Comparison of ENCODE assay signal across 12 mouse cellular contexts in the genomic region with DNA sequence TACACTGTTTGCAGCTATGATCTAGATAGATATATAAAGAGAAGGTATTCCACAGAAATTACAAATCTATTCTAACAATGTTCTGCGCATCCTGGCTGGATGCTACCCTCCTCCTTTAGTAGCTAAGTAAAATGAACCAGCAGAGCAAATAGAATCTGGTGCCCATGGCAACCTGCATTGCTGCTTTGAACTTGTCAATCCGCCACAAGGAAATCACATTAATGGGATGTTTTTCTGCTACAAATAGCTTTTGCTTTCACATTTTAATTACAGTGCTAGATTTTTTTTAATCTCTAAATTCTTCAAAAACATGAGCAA. TPM values are rescaled to one million over a fixed set of nuclear protein-coding genes. Genes with fewer than 3 reads are reported as not detected.
DNase-seq lines count a peak whose midpoint lies in the region; ATAC-seq and TF ChIP-seq lines count a peak whose summit lies in the region.
"Had no signal": no experiment of that assay in that cellular context is flagged by ENCODE, and none has a peak within 500 bp of the region (broad histone marks: within the 10 kb centered on the region; RNA-seq: fewer than 3 reads in every experiment).

No protein-coding gene starts in this region.

- H3K4me1 ChIP-seq in hindbrain, embryonic 14.5 days (replicated peaks; ENCODE audit: control insufficient read depth, insufficient read depth, low read length): peaks cover 16% of the 10 kb centered on the region; the same call in 1 of the 2 replicates
- 0 out of 2 replicates have a peak, but pooled peaks cover 8% of the 10 kb centered on the region for H3K4me1 ChIP-seq in midbrain, embryonic 12.5 days

- TF ChIP-seq CTCF in brain, embryonic 14.5 days (IDR thresholded peaks at IDR 0.05; ENCODE audit: borderline replicate concordance, extremely low read depth, insufficient read depth, insufficient read length): no peak

- no peaks in the 10 kb centered on the region for H3K27me3 ChIP-seq in hindbrain, embryonic 14.5 days (ENCODE audit: control insufficient read depth, insufficient read depth, low read length)
- H3K27me3 ChIP-seq in midbrain, embryonic 12.5 days: no peaks in the 10 kb centered on the region

- TF ChIP-seq POLR2A in brain, embryonic 14.5 days (IDR thresholded peaks at IDR 0.05; ENCODE audit: borderline replicate concordance, extremely low read depth, insufficient read depth, insufficient read length, poor library complexity, severe bottlenecking): no peak

- no peaks in the 10 kb centered on the region for H3K36me3 ChIP-seq in hindbrain, embryonic 14.5 days (replicated peaks; ENCODE audit: control insufficient read depth, insufficient read depth)
- H3K36me3 ChIP-seq in midbrain, embryonic 12.5 days: no peaks in the 10 kb centered on the region

- no peak overlapping the region for H3K4me3 ChIP-seq in hindbrain, embryonic 14.5 days (replicated peaks; ENCODE audit: low read length)
- H3K4me3 ChIP-seq in midbrain, embryonic 12.5 days: no peak overlapping the region

- ATAC-seq in hindbrain, embryonic 14.5 days (ENCODE audit: low FRiP score): no peak
- ATAC-seq in midbrain, embryonic 12.5 days (ENCODE audit: low FRiP score, low read depth): peak; percentile 17; the same call in 1 of the 2 replicates
- no peak for ATAC-seq in erythroblast, adult 5-6 weeks (replicated peaks; ENCODE audit: low FRiP score, poor library complexity, severe bottlenecking)
- ATAC-seq: intestine, postnatal 0 days had no signal

- H3K27ac ChIP-seq in hindbrain, embryonic 14.5 days: peak overlapping the region; percentile 64
- 0 out of 2 replicates have a peak overlapping the region, but pooled peaks have one; percentile 40 for H3K27ac ChIP-seq in midbrain, embryonic 12.5 days (replicated peaks)

- H3K9me3 ChIP-seq in hindbrain, embryonic 14.5 days (ENCODE audit: control insufficient read depth, low read length): no peaks in the 10 kb centered on the region
- no peaks in the 10 kb centered on the region for H3K9me3 ChIP-seq in midbrain, embryonic 12.5 days

- no peak overlapping the region for H3K9ac ChIP-seq in hindbrain, embryonic 14.5 days
- no peak overlapping the region for H3K9ac ChIP-seq in midbrain, embryonic 12.5 days (replicated peaks)

- 21% methylated on average over 2 of the region's 2 CpGs for WGBS in hindbrain, embryonic 14.5 days
- 40% methylated on average over 2 of the region's 2 CpGs for WGBS in midbrain, embryonic 12.5 days

- DNase-seq in embryo, embryonic 10 days (ENCODE audit: low spot score): peak; percentile 32
- no peak for DNase-seq in embryo, embryonic 9.5 days (ENCODE audit: extremely low spot score)
- DNase-seq in brain, embryonic 14.5 days (ENCODE audit: low read depth): peak; percentile 84
- DNase-seq in hindbrain, embryonic 14.5 days (ENCODE audit: low spot score): peak; percentile 54
- DNase-seq in spleen, postnatal 36 days (ENCODE audit: low spot score in 2 of 2): no peak
- no peak for DNase-seq in ovary, postnatal 10 days (ENCODE audit: low spot score)
- DNase-seq: adrenal gland, postnatal 14 days; kidney, postnatal 25 days had no signal

- H3K4me2 ChIP-seq in hindbrain, embryonic 14.5 days (replicated peaks): peak overlapping the region; percentile 39
- no peak overlapping the region for H3K4me2 ChIP-seq in midbrain, embryonic 12.5 days (replicated peaks)
- H3K4me2 ChIP-seq: liver, embryonic 11.5 days had no signal

RNA-seq across cellular contexts. Expression of gene Dnajb9, which starts 33.1 kb away (rescaled TPM):
- 10.8 and 14.3 TPM in 2 replicates for polyA plus RNA-seq in brain, embryonic 14.5 days (2012; rRNA removed)
- 38.2 and 48.7 TPM in 2 replicates for polyA plus RNA-seq in hindbrain, embryonic 14.5 days (2014; fragmentation: Nextera tagmentation; extraction: Ambion mirVana)
- polyA plus RNA-seq in midbrain, embryonic 12.5 days (2016; fragmentation: Nextera tagmentation; extraction: Ambion mirVana): 26.2 and 27.2 TPM in 2 replicates
- total RNA-seq in erythroblast, adult 5-6 weeks (2015; ENCODE audit: low replicate concordance): 26.3 and 30.9 TPM in 2 replicates
- 9.6 and 11.9 TPM in 2 replicates for total RNA-seq in erythroblast, adult 5-6 weeks (2017; ENCODE audit: low replicate concordance)

RNA-seq across cellular contexts. Expression of gene Pnpla8, which starts 44.2 kb away (rescaled TPM):
- 54.4 and 60.5 TPM in 2 replicates for polyA plus RNA-seq in brain, embryonic 14.5 days (2012; rRNA removed)
- polyA plus RNA-seq in hindbrain, embryonic 14.5 days (2014; fragmentation: Nextera tagmentation; extraction: Ambion mirVana): 142 and 165 TPM in 2 replicates
- polyA plus RNA-seq in midbrain, embryonic 12.5 days (2016; fragmentation: Nextera tagmentation; extraction: Ambion mirVana): 96.3 and 103 TPM in 2 replicates
- 89.2 and 118 TPM in 2 replicates for total RNA-seq in erythroblast, adult 5-6 weeks (2015; ENCODE audit: low replicate concordance)
- 97.7 and 114 TPM in 2 replicates for total RNA-seq in erythroblast, adult 5-6 weeks (2017; ENCODE audit: low replicate concordance)

Comparison
In these comparisons a context has a peak if more than half of its experiments do, and no peak if none do; other contexts are left out.
1. DNase-seq: peak in embryo, embryonic 10 days (single experiment), brain, embryonic 14.5 days (single experiment) and hindbrain, embryonic 14.5 days (single experiment); none in embryo, embryonic 9.5 days (single experiment), spleen, postnatal 36 days (0 of 2) and ovary, postnatal 10 days (single experiment).